Mouse (Mus musculus) hindbrain, embryonic 14.5 days (tissue): ENCODE measurements at regions not wholly inside any gene's neighbourhood (a gene's known extent, or its start where the extent isn't known, plus 50 kb on each side); places are given as distances from the start of the nearest gene placed in this dataset.
A peak's percentile ranks its signal among the peaks of the same experiment; 100 is the strongest.

Experiments
- ATAC-seq: fragments of 200-750 bp; cut with Nextera tagmentation; 2 replicates; pipeline ENCODE4 v1.8.0; 2017; ENCODE audit warnings: moderate number of reproducible peaks, mild to moderate bottlenecking, moderate TSS enrichment, moderate library complexity; ENCODE audit not compliant: low FRiP score
- DNase-seq: peaks from one replicate; pipeline ENCODE4 v3.0.0-alpha.2; 2015; ENCODE audit warnings: low spot score
- H3K27ac ChIP-seq: fragments of 300-500 bp; sonication (generic); 2 replicates; pipeline ENCODE4 v1.5.1; 2014; ENCODE audit warnings: mild to moderate bottlenecking, moderate library complexity
- H3K27me3 ChIP-seq: fragments of 300-500 bp; sonication (generic); 2 replicates; pipeline ENCODE4 v1.6.1; 2014; ENCODE audit warnings: mild to moderate bottlenecking, low read length, mixed read lengths; ENCODE audit not compliant: control insufficient read depth, insufficient read depth
- H3K36me3 ChIP-seq: fragments of 300-500 bp; sonication (generic); replicated peaks from 2 replicates; pipeline ENCODE4 v1.6.1; 2014; ENCODE audit not compliant: control insufficient read depth, insufficient read depth
- H3K4me1 ChIP-seq: fragments of 300-500 bp; sonication (generic); replicated peaks from 2 replicates; pipeline ENCODE4 v1.6.1; 2014; ENCODE audit warnings: antibody characterized with exemption, low read length, mixed read lengths; ENCODE audit not compliant: control insufficient read depth, insufficient read depth
- H3K4me2 ChIP-seq: fragments of 300-500 bp; sonication (generic); replicated peaks from 2 replicates; pipeline ENCODE4 v1.6.1; 2014; ENCODE audit warnings: mild to moderate bottlenecking, moderate library complexity
- H3K4me3 ChIP-seq: fragments of 300-500 bp; sonication (generic); replicated peaks from 2 replicates; pipeline ENCODE4 v1.5.1; 2014; ENCODE audit warnings: mild to moderate bottlenecking, low read length
- H3K9ac ChIP-seq: fragments of 300-500 bp; sonication (generic); 2 replicates; pipeline ENCODE4 v1.6.1; 2014
- H3K9me3 ChIP-seq: fragments of 300-500 bp; sonication (generic); 2 replicates; pipeline ENCODE4 v1.6.1; 2016; ENCODE audit warnings: low read length; ENCODE audit not compliant: control insufficient read depth
- WGBS: fragments of 180-500 bp; shearing (Covaris S2); extraction: QIAGEN DNeasy Blood & Tissue Kit; methylation state at CpG from one replicate; pipeline ENCODE4 v1.1.7; 2014; 5-methylcytosine and 5-hydroxymethylcytosine counted together

- H3K9me3 ChIP-seq = no peaks in the 10 kb centered on the region
- H3K4me3 ChIP-seq = peak overlapping the region; percentile 8; the same call in 1 of the 2 replicates
- peak overlapping the region; percentile 41 for H3K4me2 ChIP-seq
- DNase-seq (no peak), ATAC-seq (no peak)
- H3K9ac ChIP-seq = peak overlapping the region; percentile 31; the same call in 1 of the 2 replicates
- no peaks in the 10 kb centered on the region for H3K36me3 ChIP-seq
- 0 out of 2 replicates have a peak overlapping the region, but pooled peaks have one; percentile 20 for H3K27ac ChIP-seq
- peaks cover 63% of the 10 kb centered on the region for H3K27me3 ChIP-seq
- peaks cover 23% of the 10 kb centered on the region for H3K4me1 ChIP-seq
- WGBS = under 1% methylated on average over 18 of the region's 19 CpGs
Measured at GRCm38 (mm10) chr12:110189329-110189642, 89.6 kb upstream of the Dio3 start.

DNA sequence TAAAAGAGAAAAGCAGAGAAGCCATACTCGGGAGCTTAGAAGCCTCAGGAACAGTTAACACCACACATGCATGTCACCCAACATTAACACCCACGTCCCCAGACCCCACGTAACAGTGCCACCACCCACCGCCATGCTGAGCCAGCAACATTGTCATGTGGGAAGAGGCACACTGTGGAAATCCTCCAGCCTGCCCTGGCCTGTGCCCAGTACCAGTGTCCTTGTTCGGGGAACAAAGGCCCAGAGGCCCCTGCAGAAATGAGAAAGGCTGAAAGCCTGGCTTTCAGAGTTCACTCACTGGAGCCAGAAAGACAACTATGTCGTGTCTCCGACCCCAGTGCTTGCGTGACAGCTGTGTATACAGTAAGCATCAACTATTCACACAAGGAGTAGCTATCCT is 86.7 kb upstream of the Dio3 start:
- H3K9ac ChIP-seq = no peak overlapping the region
- H3K4me2 ChIP-seq = no peak overlapping the region
- H3K27ac ChIP-seq = no peak overlapping the region
- H3K4me3 ChIP-seq = no peak overlapping the region
- ATAC-seq (no peak), DNase-seq (no peak)
- no peaks in the 10 kb centered on the region for H3K36me3 ChIP-seq
- peaks cover 23% of the 10 kb centered on the region for H3K4me1 ChIP-seq
- 46% methylated on average over 8 of the region's 8 CpGs for WGBS
- H3K9me3 ChIP-seq = no peaks in the 10 kb centered on the region
- peaks cover 37% of the 10 kb centered on the region for H3K27me3 ChIP-seq

- 69% methylated on average over 3 of the region's 3 CpGs for WGBS
- no peak overlapping the region for H3K4me3 ChIP-seq
- no peaks in the 10 kb centered on the region for H3K27me3 ChIP-seq
- H3K9me3 ChIP-seq = no peaks in the 10 kb centered on the region
- H3K4me1 ChIP-seq = no peaks in the 10 kb centered on the region
- ATAC-seq (peak; percentile 40; the same call in 1 of the 2 replicates), DNase-seq (no peak)
- no peak overlapping the region for H3K27ac ChIP-seq
- H3K36me3 ChIP-seq = no peaks in the 10 kb centered on the region
- no peak overlapping the region for H3K9ac ChIP-seq
- no peak overlapping the region for H3K4me2 ChIP-seq
Measured at GRCm38 (mm10) chr12:110197366-110197765, 81.5 kb upstream of the Dio3 start.

GRCm38 (mm10) chr12:110200471-110200870 is 78.4 kb upstream of the Dio3 start:
- no peaks in the 10 kb centered on the region for H3K27me3 ChIP-seq
- H3K4me1 ChIP-seq = no peaks in the 10 kb centered on the region
- H3K4me2 ChIP-seq = no peak overlapping the region
- no peak overlapping the region for H3K9ac ChIP-seq
- no peak for ATAC-seq
- DNase-seq = no peak
- no peak overlapping the region for H3K4me3 ChIP-seq
- H3K27ac ChIP-seq = no peak overlapping the region
- H3K36me3 ChIP-seq = no peaks in the 10 kb centered on the region
- H3K9me3 ChIP-seq = no peaks in the 10 kb centered on the region
- WGBS = 92% methylated on average over 7 of the region's 7 CpGs

DNA sequence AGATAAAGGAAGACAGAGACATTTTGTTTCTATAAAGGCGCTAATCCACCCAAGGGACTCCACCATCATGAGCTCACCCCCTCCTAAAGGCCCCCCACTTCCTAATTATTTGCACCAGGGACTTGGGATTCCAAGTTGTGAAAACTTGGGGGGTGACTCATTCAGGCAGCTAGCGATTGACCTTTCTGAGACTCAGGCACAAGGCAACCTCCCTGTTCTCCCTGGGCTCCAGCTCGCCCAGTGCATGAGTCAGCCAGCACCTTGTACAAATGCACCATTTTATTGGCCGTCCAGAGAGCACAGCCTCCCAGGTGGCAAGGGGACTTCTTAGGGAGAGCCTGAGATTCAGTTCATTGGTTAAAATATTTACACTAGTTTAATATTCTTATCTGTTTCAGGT is 78.0 kb upstream of the Dio3 start:
- ATAC-seq = no peak
- Histone ChIP-seq H3K27ac (no peak overlapping the region), H3K4me1 (no peaks in the 10 kb centered on the region), H3K9me3 (no peaks in the 10 kb centered on the region), H3K27me3 (no peaks in the 10 kb centered on the region), H3K4me2 (no peak overlapping the region), H3K4me3 (no peak overlapping the region), H3K36me3 (no peaks in the 10 kb centered on the region), H3K9ac (no peak overlapping the region)
- no peak for DNase-seq
- WGBS = 93% methylated on average over 4 of the region's 4 CpGs

- Histone ChIP-seq H3K27ac (no peak overlapping the region), H3K4me3 (no peak overlapping the region), H3K9ac (no peak overlapping the region), H3K36me3 (no peaks in the 10 kb centered on the region), H3K4me2 (no peak overlapping the region), H3K27me3 (no peaks in the 10 kb centered on the region), H3K4me1 (no peaks in the 10 kb centered on the region), H3K9me3 (no peaks in the 10 kb centered on the region)
- WGBS = 86% methylated on average over 13 of the region's 13 CpGs
- DNase-seq (no peak), ATAC-seq (no peak)
Measured at GRCm38 (mm10) chr12:110203271-110204014, 75.4 kb upstream of the Dio3 start.

DNA sequence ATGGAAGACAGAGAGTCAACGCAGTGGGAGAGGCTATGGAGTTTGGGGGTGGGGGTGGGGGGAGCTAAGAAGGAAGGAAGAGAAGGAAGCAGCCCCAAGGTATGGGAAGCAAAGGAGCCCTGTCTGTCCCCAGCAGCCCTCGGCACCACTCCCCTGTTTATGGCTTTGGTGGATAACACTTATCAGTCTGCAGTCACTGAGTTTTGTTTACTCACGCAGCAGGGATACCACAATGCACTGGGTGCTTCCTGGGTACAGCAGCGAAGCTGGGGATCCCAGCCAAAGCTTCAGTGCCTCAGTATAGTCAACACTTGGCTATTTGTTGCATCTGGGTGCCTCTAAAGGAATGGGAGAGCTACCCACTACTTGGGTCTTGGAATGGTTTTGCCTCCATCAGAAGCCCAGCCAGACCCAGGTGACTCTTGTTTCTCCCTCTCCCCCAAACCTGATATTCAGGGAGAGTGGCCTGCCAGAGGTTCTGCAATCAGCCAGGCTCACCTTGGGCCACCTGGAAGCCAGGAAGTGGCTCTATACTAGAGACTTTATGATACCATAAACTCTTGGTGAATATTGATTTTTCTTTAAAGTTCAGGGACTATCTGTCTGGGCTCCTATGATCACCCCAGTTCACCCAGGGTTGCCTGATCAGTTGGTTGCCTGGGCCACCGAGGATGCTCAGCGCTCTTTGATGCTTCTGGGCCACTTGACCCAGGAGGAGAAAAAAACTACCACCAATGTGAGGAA is 74.5 kb upstream of the Dio3 start:
- Histone ChIP-seq H3K4me2 (no peak overlapping the region), H3K27ac (no peak overlapping the region), H3K4me1 (no peaks in the 10 kb centered on the region), H3K27me3 (no peaks in the 10 kb centered on the region), H3K9me3 (no peaks in the 10 kb centered on the region), H3K36me3 (no peaks in the 10 kb centered on the region), H3K9ac (no peak overlapping the region), H3K4me3 (no peak overlapping the region)
- no peak for ATAC-seq
- DNase-seq = no peak
- 80% methylated on average over 6 of the region's 6 CpGs for WGBS

- DNase-seq (no peak), ATAC-seq (no peak)
- Histone ChIP-seq H3K9me3 (no peaks in the 10 kb centered on the region), H3K27ac (no peak overlapping the region), H3K9ac (no peak overlapping the region), H3K36me3 (no peaks in the 10 kb centered on the region), H3K4me2 (no peak overlapping the region), H3K4me3 (no peak overlapping the region), H3K4me1 (no peaks in the 10 kb centered on the region), H3K27me3 (no peaks in the 10 kb centered on the region)
- 67% methylated on average over 5 of the region's 5 CpGs for WGBS
Measured at GRCm38 (mm10) chr12:110206271-110206670, 72.6 kb upstream of the Dio3 start.

GRCm38 (mm10) chr12:110206812-110207211 is 72.1 kb upstream of the Dio3 start:
- H3K27ac ChIP-seq = no peak overlapping the region
- H3K36me3 ChIP-seq = no peaks in the 10 kb centered on the region
- DNase-seq (no peak), ATAC-seq (no peak)
- no peak overlapping the region for H3K9ac ChIP-seq
- H3K27me3 ChIP-seq = no peaks in the 10 kb centered on the region
- no peak overlapping the region for H3K4me3 ChIP-seq
- 27% methylated on average over 6 of the region's 6 CpGs for WGBS
- H3K4me1 ChIP-seq = no peaks in the 10 kb centered on the region
- no peaks in the 10 kb centered on the region for H3K9me3 ChIP-seq
- no peak overlapping the region for H3K4me2 ChIP-seq
